Mouse (Mus musculus) heart, postnatal 36 days (tissue): ENCODE data around the gene Oxnad1. TPM values are rescaled to one million over a fixed set of nuclear protein-coding genes. Genes with fewer than 3 reads are reported as not detected.
"Not testable (repeated sequence)": the region's sequence is repeated elsewhere in the genome, so short reads cannot be mapped to it uniquely, and the experiment has no call there.

Experiments
- DNase-seq, 2 experiments: peaks; one replicate each; pipeline ENCODE4 v3.0.0; 2021 to 2022
- intact Hi-C: fragments of 180-260 bp; cut with DNase I; formaldehyde crosslinking; loops from one replicate; pipeline ENCODE4 v1.15.1; 2025
- total RNA-seq, 2 experiments: library from RNA; stranded (reverse); gene quantifications; 2 replicates each; pipeline ENCODE4 v1.2.3; 2021

Gene Oxnad1
- total RNA-seq, 2 experiments from 2014 or later = 46.7 to 57.4 TPM

DNA sequence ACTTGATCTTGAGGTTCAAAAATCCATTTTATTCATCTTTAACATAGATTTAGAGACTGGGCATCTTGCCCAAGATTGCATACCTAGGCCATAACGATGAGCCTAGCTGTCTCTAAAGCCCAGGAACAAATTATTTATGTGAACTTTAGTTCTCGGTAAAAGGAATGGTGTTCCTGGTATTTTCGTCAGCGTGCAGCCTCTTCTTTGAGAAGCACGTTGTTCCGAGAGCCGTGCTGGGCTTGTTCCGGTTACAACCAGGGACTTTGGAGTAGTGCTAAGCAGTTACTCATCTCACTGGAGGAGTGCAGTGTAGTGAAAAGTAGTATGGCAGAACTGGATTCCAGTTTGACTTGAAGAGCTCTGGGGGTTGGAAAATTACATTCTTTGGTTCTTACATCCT is 1.1 kb downstream of the Oxnad1 start:
- intact Hi-C loops = loop anchor here (10.0 kb wide), 2 partner anchors 831 to 871 kb away; partner anchors contain the start of genes Bap1, Nisch, Phf7 and Sema3g
- no peak for DNase-seq

DNA sequence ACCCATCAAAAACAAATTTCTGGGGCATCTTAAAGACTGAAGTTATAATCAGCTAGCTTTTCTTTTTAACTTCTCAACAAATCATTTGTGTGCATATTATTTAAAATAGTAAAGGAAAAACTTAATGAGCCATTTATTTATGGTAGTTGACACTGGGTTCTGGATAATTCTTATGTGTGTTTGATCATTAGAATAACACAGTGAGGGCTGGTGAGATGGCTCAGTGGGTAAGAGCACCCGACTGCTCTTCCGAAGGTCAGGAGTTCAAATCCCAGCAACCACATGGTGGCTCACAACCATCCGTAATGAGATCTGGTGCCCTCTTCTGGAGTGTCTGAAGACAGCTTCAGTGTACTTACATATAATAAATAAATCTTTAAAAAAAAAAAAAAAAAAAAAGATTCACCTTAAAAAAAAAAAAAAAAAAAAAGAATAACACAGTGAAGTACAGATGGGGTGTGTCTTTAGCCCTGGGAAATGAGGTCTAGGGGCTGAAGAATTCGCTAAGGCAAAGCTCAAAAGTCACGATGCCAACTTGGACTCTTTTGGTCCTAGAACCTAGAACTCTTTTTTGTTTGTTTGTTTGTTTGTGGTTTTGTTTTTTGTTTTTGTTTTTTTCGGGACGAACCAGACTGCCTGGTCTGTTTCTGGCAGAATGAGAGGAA is 2.5 kb downstream of the Oxnad1 start:
- DNase-seq = not testable (repeated sequence)
- intact Hi-C loops = loop anchor here (10.0 kb wide), 2 partner anchors 833 to 873 kb away; partner anchors contain the start of genes Bap1, Nisch, Phf7 and Sema3g

DNA sequence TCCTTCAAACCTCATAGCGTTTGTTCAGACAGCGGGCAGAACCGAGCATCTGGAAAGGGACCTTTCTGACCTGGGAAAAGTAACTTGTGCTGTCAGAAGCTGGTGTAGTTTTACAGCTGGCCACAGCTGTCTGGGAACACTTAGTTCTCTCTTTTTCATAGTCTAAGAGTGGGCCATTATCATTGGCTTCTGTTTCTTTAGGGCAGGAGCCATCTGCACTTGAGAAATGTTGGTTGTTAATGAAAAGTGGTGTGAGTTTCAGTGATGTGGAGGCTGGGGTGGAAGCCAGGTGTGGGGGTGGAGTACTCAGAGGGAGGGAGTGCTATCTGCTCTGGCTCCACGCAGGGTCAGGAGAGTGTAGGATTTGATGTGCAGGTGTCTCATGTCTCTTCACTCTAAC is 6.0 kb downstream of the Oxnad1 start:
- DNase-seq = peak; percentile 30 to 31
- intact Hi-C loops = no loop called here

DNA sequence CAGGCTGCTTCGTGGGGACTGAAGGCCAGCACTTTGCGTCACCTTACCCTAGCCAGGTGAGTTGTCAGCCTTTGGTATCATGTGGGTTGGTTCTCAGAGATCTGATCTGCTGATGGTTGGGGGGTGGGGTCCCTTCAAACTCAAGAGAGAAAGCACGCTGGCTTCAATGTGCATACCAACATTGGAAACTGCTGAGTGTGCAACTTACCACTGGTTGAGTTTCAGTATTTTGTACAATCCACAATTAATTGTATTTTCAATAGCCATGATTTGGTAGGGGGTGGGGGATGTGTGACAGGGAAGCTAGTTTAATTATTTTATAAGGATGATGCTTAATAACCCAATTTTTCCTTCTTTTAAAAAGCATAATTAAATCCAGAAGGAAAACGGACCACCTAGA is 6.5 kb downstream of the Oxnad1 start:
- intact Hi-C loops = no loop called here
- no peak for DNase-seq

DNA sequence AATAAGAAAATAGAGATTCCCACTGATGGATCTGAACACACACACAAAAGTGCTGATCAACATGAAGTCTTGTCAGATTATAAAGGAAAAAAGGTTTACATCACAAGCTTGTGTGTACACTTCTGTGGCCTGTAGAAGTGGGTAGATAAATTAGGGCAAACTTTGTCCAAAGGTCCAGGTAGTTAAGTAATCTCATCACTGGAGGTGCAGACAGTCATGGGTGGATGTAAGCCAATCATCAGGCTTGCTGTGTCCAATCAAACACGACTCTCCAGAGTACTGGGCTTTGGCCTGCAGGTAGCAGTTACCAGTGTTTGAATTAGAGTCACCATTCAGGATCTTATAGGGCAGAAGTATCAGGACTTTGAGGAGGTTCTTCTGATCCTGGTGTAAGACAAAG is 7.8 kb downstream of the Oxnad1 start:
- intact Hi-C loops = no loop called here
- DNase-seq = no peak

DNA sequence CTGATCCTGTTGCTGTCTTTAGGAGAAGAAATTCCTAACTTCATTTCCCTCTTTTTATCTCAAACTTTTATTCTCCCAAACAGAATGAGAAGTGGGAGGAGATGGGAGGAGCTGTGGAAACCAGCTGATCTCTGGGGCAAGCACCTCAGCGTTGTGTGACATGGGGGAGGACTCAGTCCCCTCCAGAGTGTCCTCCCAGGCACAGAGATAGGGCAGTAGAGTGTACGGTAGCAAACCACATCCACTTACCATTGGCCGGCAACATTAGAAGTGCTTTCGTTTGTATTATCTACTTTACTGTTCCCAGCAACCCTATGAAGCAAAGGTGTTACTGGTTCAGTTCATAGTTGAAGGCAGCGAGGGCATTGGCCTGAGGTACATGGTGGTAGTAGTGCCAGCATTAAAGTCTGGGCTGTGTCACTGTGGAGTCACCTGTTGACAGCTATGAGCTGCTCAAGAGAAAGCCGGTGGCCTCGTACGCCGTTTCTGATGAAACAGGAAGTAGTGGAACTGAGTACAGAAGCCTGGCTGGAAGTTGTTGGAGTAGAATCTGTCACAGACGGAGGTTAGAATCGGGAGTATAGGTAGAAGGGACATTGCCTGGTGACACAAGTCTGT is 8.4 kb downstream of the Oxnad1 start:
- intact Hi-C loops = no loop called here
- DNase-seq = no peak

DNA sequence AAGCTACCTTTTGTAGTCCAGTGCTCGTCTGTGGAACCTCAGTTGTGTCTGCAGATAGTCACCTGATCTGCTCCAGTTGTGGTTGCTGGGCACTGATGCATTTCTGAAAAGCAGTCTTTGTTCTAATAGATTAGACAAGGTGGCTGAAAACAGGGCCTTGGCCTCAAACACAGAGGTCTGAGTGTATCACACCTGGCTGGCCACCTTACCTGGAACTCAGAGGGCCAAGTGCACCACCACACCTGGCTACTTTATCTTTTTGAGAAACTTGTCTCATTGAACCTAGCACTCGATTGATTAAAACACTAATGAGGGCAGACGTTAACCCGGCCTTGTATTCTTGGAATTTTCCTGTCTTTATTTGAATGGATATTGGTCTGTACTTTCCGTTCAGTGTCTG is 10.5 kb downstream of the Oxnad1 start:
- intact Hi-C loops = no loop called here
- DNase-seq = no peak

DNA sequence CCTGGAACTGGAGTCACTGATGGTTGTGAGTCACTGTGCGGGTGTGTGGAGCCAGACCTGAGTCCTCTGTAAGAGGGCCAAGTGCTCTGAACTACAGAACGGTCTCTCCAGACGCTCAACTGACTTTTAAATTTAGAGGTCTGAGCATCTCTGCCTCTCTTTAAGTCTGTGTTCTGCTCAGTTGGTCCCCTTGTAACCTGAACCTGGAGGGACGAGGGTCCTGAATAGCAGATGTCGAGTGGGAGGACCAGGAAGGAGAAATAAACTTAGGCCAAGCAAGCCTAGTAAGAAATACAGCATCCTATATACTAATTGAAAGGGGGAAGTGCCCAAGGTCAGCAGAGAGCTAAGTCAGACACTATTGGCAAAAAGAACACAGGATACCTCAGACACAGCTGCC is 11.6 kb downstream of the Oxnad1 start:
- intact Hi-C loops = no loop called here

DNA sequence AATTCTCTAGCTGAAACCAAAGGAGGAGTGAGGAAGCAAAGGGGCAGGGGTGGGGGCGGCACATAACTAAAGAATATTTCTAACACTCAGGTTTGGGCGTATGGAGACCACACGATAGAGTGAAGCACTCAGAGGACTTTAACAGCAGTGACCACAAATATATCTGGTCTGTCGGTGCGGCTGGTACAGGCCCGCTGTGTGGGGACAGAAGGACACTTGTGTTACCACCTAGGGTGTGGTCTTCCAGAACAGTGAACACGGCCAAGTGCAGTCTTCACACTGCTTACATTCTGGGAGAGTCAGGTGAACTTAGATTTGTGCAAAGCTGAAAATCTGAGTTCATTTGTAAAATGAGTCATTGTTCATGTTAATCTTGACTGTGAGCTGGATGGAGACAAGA is 12.5 kb downstream of the Oxnad1 start:
- no peak for DNase-seq
- intact Hi-C loops = no loop called here

More for the DNA sequence above, 11.6 kb downstream of the Oxnad1 start:
- no peak for DNase-seq

DNA sequence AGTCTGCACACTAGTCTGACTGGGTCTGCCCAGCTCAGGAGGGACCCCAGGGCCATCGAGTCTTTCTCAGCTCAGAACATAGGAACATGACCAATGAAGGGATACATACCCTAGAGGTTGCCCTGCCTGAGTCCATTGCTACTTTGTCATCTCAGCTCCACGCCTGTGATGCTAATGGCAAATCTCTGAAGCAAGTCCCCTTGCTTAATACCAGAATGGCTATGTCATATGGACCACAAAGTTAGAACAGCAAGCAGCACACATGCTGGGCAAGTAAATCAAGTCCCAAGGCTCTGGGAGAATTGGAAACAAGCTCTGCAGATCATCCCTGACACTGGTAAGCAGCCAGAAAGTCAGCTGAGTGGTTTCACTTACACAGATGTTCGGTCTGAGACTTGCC is 13.8 kb downstream of the Oxnad1 start:
- intact Hi-C loops = no loop called here
- DNase-seq = no peak

DNA sequence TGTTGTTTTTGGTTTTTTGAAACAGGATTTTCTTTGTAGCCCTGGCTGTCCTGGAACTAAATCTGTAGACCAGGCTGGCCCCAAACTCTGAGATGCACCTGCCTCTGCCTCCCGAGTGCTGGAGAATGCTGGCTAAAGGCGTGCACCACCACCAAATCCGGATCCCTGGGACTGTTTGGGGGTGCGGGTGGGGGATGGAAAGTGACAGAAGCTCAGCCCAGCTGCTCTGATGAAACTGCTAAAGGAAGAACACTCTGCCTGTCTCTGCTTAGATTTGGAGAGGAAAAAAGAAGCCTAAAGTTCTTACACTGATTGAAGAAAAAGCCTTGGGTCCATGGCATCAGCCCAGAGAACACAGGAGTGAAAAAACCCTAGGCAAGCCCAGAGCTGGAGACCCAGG is 18.4 kb downstream of the Oxnad1 start:
- no peak for DNase-seq
- intact Hi-C loops = no loop called here

DNA sequence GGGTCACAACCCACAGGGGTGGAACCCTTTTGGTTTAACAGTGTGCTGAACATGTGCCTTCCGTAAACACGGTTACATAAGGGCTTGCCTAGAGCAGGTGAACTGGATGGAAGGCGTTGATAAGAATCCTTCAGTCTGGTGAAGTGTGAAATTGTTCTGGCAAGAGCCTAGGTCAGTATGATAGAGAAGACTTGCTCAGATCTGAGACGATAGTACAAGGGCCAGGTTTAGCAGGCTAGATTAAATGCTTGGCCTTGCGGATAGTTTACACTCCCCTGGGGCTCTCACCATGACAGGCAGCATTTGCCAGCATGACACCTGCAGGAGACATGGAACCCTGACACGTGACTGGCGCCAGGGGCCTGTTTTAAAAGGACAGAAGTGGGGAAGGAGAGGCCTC is 20.5 kb downstream of the Oxnad1 start:
- intact Hi-C loops = no loop called here
- DNase-seq = no peak

DNA sequence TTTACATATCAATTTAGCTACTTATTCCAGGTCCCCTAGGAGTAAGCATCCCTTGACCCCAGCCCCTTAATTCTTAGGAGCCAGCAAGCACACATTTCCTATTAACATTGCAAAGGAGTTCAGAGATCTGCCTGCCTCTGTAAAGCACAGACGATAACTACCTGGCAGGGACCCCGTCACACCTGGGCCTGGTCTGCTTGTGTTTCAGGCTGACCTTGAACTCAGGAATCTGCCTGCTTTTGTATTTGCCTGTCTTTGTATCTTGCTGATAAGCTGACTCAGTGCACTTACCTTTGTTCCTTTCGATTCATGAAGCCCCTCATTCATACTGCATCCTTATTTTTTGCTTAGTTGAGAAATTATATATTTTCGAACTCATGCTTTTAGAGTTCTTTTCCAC is 21.7 kb downstream of the Oxnad1 start:
- intact Hi-C loops = no loop called here
- DNase-seq = no peak

DNA sequence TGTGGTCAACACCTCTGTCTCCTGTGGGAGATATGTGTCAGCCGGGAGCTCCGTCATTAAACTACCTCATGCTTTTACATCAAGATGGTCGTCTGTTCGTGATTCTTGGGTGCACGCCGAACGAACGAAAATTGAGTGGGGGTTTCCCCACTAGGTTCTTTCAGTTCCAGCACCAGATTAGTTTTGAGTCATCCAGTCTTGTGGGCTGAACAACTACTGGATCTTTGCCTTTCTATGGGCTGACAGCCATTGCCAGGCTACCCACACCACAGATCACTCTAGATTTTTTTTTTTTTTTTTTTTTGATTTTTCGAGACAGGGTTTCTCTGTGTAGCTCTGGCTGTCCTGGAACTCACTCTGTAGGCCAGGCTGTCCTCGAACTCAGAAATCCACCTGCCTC is 26.9 kb downstream of the Oxnad1 start:
- intact Hi-C loops, DNase-seq: not testable (repeated sequence)

DNA sequence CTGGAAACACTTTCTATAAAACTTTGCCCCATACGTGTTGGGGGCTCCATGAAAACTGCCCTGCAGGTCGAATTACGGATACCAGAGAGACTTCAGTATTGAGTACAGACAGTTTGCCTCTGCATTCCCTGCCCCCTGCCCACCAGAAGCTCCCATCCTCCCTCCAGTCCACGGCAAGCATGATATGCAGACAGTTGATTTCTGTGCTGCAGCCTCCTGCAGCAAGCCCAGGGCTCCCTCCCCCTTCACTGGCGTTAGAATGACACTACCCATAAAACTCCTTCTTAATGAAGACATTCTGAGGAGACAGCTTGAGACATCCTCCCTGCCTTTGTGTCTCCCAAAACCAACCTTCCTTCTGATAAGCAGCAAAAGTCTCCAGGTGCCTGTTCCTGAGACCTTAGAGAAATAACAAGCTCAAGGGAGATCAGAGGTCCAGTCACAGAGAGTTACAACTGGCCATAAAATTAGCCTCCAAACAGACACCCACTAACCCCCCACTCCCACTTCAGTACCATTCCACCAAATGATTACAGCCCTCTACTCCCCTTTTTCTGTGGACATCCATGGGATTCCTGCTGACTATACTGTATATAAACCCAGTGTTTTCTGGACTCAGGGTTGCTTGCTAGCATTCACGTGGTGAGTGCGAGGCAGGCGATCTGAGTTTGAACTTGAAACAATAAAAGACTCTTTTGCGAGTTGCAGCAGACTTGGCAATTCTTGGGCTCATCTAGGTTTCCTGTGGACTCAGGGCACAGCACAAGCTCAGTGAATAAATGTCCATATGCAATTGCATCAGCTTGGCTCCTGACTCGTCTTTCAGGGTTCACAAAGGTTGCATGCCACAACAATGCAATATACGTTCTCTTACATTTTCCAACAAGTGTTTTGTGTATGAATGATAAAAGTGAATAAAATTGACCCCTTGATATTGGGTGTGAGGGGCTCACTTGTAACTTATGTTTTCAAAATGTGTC is 36.1 kb downstream of the Oxnad1 start:
- intact Hi-C loops = loop anchor here (1.0 kb wide), 1 partner anchor 8 kb away; no protein-coding TSS in a partner anchor
- no peak for DNase-seq

DNA sequence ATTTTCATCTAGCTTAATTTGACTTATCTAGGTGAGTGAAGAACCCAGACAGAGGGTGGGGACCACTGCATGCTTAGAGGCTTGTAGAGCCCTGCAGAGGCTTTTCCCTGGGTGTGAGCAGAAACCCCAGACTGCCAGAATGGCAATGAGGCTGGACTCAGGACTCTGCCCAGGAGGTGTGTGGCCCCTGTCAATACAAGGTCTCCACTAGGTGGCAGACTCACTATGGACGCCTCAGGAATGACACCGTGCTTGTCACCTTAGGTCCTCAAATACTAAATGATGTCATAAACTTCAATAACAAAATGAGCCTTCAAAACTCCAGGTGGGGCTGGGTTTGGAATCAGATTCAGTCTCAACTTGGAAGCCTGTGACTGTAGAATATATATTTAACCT is 36.7 kb downstream of the Oxnad1 start:
- intact Hi-C loops = loop anchor here (1.0 to 2.0 kb wide), 2 partner anchors 9 to 69 kb away; no protein-coding TSS in a partner anchor
- peak in 1 of 2 experiments; percentile 14 for DNase-seq

DNA sequence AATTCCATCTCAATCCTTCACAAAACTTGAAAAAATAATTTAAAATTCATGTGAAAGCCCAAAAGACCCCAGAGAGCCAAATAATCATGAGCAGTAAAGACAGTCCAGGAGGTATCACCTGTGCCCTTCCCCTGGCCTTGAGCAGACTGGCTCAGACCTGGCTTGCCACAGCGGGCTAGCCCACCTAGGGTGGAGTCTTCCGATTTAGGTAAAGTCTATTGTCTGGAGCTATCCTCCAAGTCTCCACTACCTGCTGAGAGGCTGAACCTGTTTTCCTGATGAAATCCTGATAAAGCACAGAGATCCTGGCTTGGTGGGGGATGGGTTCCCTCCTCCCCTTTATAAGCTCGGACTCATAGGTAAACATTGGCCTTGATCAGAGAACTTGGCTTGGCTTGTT is 39.1 kb downstream of the Oxnad1 start:
- DNase-seq = no peak
- intact Hi-C loops = no loop called here

DNA sequence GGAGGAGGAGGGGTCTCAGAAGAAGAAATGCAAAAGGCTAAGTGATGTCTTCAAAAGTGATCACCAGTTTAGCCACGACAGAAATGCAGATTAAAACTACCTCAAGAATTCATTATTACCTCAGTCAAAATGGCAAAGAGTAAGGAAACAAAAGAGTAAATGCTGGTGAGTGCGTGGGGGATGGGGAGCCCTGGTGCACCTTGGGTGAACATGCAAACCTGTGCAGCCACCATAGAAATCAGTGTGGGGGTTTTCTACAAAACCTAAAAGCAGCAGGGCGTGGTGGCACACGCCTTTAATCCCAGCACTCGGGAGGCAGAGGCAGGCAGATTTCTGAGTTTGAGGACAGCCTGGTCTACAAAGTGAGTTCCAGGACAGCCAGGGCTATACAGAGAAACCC is 40.1 kb downstream of the Oxnad1 start:
- intact Hi-C loops, DNase-seq: not testable (repeated sequence)

DNA sequence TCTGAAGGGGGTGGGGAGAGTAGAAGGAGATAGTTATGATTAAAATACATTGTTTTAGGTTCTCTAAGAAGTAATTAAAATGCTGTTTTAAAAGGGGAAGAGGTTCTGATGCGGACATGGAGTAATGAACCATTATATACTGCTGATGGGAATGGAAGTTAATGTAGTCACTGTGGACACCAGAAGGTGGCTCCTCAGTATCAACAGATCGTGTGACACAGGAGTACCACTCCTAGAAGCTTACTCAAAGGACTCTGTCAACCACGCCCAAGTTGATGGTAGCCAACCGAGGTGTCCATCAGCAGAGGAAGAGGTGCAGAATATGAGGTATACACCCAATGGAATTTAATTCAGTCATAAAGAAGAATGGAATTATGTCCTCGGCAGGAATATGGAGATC is 43.2 kb downstream of the Oxnad1 start:
- no peak for DNase-seq
- intact Hi-C loops = no loop called here

DNA sequence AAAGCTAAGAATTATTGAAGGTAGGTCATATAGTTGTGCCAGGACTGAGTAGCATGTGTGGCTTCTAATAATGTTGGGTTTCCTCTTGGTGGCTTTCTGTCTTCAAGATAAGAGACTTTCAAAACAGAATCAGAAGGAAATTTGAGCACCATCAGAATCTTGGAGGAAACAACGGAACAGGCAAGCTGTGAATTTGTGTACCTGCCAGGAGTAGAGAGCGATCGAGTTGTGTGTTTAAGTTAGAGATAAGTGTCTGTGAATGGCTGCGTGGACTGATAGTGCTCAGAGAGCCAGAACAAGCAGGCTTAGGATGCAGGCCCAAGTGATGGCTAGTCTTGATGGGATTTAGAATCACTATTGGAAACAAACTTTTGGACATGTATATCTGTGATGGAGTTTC is 46.7 kb downstream of the Oxnad1 start:
- intact Hi-C loops = no loop called here

DNA sequence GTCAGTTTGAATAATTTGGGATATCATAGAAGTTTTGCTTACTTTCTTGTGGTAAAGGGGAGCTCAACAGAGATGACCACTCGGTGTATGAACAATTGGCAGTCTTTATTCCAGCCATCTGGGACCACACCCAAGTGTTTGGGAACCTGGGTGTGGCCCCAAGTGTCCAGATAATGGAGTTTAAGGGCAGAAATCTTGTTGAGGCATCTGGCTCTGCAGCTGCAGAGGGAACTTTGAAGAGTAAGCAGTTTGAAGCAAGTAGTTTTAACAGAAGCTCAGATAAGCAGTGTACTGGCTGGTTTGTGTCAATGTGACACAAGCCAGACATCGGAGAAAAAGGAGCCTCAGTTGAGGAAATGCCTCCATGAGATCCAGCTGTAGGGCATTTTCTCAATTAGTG is 49.1 kb downstream of the Oxnad1 start:
- intact Hi-C loops = no loop called here
- DNase-seq = peak in 1 of 2 experiments; percentile 12

More for the DNA sequence above, 46.7 kb downstream of the Oxnad1 start:
- no peak for DNase-seq
